Mouse (Mus musculus): ENCODE measurements around the gene Olfr541.
"Not testable (repeated sequence)": the region's sequence is repeated elsewhere in the genome, so short reads cannot be mapped to it uniquely, and the experiment has no call there.

Olfr541 gene

DNA sequence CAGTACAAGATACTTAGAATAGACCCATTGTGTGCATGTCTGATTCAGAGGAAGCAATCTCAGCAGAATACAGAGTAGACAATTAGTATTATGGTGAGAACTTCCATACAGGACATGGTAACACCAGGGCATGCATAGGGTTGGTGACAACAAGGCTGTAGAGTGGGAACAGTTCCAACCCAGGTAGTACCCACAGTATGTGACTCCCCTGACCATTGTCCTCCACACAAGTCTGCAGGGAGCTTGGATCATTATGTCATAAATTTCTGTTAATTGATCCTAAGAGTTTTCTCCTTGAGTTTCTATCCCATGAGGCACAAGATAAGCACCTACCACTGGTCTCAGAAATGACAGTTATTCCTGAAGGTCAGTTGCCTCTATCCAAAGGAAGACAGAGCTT, at the start of gene Olfr541:
TSS of gene Olfr541 (plus strand) at position 301 of the 400 bp plus-strand sequence.
- DNase-seq, result no peak

DNA sequence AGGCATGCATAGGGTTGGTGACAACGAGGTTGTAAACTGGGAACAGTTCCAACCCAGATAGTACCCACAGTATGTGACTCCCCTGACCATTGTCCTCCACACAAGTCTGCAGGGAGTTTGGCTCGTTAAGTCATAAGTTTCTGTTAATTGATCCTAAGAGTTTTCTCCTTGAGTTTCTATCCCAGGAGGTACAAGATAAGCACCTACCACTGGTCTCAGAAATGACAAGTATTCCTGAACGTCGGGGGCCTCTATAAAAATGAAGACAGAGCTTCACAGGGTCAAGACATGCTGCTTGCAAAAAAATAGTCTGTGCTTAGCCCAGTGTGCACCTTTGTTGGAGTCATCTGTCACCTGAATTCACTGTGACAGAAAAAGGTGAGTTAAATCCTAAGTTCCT, 37.4 kb upstream of the Olfr541 start, which contains the start of gene Olfr539:
TSS of gene Olfr539 (plus strand) at position 301 of the 400 bp plus-strand sequence.
- no peak for DNase-seq

DNA sequence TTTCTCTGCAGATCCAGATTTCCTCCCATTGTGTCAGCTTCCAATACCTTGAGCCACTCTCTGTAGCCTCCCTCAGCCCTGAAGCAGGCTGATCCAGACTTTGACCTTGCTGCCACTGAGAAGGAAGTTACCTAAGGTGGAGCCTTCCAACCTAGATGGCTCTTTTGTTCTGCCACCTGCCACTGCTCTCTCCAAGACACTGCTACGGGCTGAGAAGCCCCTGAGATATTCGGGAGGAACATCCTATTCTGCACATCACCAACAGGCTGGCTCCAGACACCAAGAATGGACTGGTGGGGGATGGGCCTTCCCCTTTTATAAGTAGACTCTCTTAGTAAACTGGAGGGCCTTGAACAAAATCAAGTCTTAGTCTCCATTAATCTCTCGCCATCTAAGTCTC, 26.4 kb upstream of the Olfr541 start:
- DNase-seq, result not testable (repeated sequence)

DNA sequence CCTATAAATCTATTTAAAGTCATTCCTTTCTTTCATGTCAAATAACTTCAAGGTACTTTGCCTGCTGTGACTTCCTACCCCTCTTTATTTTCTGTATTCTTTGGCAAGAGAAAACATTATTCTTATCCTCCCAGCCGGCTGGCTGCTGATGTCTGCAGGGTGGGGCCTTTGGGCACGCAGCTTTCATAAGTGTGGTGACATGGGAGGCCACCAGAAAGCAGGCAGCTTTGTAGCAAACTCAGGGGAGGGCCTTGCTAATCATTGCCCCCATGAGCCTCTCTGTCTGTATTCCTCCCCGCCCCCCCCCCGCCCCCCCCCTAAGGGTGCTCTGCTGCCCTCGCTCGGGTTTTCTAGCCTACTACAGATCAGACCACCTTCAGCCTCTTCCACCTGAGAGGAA, 21.2 kb upstream of the Olfr541 start:
- peak; percentile 4 for DNase-seq

DNA sequence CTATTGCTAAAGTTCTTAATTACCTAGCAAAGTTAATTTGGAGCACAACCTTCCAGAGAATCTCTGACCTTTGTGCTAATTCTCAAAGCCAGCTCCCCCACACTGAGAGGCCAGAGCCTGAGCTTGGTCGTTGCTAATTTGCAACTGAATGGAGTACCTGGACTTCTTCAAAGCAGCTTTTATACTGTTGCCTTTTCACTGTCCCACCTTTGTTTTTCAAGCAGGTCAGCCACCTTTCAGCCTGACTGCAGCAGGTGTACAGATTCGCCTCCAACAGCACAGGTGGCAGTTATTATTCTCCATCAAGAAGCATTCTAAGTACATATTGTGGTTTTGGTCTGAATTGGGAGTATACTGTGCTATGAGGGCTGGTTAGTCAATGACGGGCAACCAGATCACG, 17.5 kb upstream of the Olfr541 start:
- DNase-seq, result not testable (repeated sequence)

DNA sequence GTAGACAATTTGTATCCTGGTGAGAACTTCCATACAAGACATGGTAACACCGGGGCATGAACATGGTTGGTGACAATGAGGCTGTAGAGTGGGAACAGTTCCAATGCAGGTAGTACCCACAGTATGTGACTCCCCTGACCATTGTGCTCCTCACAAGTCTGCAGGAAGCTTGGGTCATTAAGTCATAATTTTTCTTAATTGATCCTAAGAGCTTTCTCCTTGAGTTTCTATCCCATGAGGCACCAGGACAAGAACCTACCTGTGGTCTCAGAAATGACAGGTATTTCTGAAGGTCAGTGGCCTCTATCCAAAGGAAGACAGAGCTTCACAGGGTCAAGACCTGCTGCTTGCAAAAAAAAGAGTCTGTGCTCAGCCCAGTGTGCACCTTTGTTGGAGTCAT, 15.4 kb upstream of the Olfr541 start, which contains the start of gene Olfr45:
TSS of gene Olfr45 (plus strand) at position 301 of the 400 bp plus-strand sequence.
- DNase-seq, result no peak

GRCm38 (mm10) chr7:140706348-140706747, 9.3 kb downstream of the Olfr541 start:
- no peak for DNase-seq

- no peak for DNase-seq
Measured at GRCm38 (mm10) chr7:140707536-140708284, 10.6 kb downstream of the Olfr541 start.

- DNase-seq, result no peak
Measured at GRCm38 (mm10) chr7:140717155-140718055, 20.3 kb downstream of the Olfr541 start.

DNA sequence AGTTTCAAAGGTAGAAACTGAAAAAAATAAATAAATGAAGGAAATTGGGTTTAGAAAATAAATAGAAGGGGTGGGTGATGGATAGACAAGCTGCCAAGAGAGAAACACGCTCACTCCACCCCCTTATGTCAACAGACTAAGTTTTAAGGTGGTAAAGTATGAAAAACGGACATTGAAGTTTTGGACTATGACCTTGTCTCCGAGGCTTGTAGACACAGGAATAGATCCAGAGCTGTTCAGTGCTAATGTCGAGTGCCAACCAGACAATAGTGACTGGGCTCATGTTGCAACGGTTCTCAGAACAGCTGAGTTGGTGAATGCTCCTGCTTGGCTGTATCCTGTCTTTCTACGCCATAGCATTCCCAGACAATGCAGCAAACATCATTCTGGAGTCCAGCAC, 24.0 kb downstream of the Olfr541 start:
- DNase-seq, result no peak

DNA sequence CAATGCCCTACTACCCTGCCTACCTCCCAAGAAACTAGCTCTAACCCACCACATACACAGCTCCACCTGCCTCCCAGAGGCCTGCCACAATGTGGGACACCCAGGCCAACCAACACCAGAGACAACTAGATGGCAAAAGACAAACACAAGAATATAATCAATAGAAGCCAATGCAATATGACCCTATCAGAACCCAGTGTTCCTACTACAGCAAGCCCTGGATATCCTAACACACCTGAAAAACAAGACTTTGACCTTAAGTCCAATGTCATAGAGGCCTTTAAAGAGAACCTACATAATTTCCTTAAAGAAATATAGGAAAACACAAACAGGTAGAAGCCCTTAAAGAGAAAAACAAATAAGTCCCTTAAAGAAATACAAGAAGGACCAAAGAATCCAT, 28.5 kb downstream of the Olfr541 start:
- no peak for DNase-seq

- DNase-seq, result no peak
Measured at GRCm38 (mm10) chr7:140733162-140733561, 36.1 kb downstream of the Olfr541 start.

DNA sequence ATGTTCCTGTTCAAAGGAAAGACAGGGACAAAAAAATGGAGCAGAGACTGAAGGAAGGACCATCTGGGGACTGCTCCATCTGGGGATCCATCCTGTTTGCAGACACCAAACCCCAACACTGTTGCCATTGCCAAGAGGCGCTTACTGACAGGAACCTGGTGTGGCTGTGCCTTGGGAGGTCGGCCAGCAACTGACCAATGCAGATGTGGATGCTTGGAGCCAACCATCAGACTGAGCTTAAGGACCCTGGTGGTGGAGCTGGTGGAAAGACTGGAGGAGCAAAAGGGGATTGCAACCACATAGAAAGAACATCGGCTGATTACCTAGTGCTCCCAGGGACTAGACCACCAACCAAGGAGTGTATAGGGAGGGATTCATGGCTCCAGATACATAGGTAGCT, 50.3 kb downstream of the Olfr541 start:
- no peak for DNase-seq

GRCm38 (mm10) chr7:140748116-140748826, 51.2 kb downstream of the Olfr541 start:
- DNase-seq, result no peak

DNA sequence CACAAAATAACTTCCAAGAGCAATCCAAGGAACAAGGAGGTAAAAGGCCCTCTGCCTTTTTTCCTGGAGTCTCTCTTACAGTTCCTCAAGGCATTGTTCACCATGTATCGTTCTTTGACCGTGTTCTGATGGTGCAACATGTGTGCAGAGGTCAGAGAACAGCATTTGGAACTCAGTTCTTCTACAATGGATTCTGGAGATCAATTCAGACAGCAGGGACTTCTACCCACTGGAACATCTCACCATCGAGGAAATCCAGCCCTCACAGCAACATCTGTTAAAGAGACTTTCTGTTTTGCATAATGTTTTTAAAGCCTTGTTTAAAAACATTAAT, 51.7 kb downstream of the Olfr541 start:
- no peak for DNase-seq

DNA sequence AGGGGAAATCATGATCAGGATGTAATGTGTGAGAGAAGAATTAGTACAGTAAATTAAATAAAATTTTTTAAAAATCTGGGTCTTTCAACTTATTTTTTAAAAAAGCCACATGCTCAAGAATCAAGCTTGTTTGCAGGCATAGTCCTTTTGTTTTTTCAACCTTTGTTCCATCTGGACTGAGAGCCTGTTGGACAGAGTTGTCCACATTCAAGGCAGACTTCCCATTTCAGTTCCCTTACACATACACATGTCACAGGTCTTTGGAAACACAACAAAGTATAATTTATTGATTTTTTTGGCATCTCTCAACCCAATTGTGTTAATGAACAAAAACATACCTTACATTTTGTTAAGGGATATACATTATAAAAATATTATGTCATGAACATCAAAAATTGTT, 57.5 kb downstream of the Olfr541 start:
- DNase-seq, result no peak
